Mouse (Mus musculus) T-helper 1 cell (primary cell): ENCODE results near the gene Foxc2.

Experiments
- in situ Hi-C: fragments of 300-600 bp; cut with MboI, MseI; formaldehyde crosslinking; loops from one replicate; pipeline ENCODE4 v1.15.1; 2025; ENCODE audit warnings: high pct_unique_total_duplicates

Gene Foxc2

DNA sequence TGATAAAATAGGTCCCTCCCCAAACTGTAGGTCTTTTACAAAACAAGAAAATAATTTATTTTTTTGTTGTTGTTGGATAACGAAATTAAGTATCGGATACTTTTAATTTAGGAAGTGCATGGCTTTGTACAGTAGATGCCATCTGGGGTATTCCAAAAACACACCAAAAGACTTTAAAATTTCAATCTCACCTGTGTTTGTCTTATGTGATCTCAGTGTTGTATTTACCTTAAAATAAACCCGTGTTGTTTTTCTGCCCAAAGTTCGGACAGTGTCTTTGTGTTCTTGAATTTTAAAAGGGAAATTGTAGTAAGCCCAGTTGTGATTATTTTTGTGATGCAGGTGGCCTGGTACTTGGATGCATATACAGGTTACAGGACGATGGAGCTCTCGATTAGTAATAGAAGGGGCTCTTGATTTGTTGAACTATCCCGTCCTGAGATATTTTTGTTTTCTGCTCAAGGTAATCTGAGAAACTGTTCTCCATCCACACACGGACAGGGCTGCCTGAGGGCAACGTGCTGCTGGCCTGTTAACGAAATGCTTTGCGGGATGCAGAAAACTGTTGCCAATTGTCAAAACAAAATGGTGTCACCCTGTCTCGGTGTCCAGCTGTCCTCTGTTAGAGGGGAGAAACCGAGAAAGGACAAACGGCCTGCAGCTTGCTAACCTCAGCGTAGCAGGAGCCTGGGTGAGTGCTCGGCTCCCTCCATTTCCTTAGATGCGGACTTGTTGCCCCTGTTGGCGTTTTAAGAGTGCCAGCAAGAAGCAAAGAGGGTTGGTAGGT lies 2.9 kb downstream of the Foxc2 start:
- in situ Hi-C loops = loop anchor here (5.0 kb wide), 1 partner anchor 393 kb away; no protein-coding TSS in a partner anchor

DNA sequence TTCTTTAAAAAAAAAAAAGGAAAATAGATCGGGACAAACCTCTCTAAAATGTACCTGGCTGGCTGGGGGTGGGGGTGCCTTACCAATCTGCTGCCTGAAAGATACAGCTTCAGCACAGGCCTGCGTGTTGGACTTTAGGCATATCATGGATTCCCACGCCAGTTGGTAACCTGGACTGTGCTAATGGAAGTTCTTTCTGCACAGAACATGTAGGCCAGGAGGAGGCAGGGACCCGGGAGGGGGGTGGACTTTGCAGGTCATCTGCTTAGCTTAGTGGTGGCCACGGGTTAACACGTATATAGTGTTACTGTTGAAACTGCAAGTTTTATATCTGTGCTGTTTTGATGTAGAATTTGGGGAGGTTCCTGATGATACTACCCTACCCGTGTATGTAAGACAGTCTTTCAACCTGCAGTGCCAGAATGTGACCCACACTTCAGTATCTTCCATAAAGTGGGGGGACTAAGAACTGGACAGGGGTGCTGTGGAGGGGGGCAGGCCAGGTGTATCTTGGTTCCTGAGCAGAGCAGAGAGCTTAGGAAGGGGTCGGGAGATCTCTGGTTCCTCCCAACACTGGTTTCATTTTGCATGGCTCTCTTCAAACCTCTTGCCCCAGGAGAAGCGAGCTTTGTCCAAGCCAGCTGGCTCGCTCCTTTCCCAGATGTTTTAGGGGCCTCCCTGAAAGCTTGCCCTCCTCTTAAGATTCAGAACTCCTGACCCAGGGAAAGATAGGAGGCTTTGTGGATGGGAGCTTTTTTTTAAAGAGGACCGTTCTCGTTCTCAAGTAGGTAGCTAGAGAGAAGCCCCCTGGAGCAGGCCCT lies 3.9 kb downstream of the Foxc2 start:
- in situ Hi-C loops = loop anchor here (5.0 kb wide), 1 partner anchor 392 kb away; no protein-coding TSS in a partner anchor

DNA sequence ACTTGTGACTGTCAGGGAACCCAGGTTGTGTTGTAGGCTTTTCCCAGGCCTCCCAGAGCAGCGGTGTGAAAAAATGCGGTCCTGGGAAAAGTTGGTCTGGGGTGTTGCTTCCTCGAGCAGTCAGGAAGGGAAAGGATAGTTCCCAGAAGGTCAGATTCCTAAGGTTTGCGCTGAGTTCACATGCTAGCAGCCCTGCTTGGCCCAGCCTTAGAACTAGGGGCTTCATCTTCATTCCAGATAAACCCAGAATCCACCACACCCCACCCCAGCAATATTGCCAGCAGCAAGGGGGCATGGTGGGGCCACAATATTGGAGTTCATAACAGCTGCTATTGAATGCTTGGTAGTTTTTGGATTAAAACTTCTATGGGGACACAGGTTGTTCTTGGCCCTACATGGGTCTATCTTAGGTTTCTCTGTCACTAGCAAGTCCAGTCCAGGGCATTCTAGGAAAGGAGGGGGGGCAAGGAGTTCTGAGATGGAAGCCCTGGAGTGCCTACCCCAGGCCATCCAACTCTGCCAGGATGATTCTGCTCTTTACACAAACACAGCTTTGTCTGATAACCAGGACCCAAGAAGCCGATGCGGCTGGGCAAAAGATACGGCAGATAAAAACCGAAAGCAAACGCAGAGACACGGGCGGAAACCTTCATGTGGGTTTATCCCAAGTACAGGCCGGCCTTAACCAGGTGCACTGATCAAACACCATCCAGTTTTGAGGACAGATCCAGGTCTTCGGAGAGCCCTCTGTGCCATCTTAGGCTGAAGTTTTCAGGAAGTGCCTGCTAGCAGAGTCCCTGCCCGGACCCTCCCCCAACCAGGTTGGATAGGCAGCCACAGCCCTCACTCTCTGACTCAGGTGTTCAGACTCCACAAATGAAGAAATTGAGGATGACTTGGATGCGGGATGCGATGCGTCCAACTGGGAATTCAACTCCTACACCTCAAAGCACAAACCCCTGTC lies 4.8 kb downstream of the Foxc2 start:
- in situ Hi-C loops = no loop called here

DNA sequence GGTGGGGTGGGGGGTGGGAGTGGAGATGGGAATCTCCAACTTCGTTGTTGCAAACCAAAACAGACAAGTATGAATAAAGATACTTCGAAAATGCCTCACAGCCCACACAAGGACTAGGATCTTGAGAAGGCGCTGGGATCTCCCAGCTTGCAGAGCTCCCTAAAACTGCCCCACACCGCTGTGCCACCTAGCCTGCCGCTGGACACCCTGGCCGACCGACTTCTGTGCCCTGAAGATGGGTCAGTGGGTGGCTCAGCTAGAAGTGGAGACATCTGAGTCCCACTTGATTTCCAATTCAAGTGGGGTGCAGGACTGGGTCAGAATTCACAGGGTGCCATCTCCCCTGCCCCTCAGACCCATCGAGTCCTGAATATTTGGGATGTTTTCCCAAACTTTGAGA lies 5.7 kb downstream of the Foxc2 start:
- in situ Hi-C loops = no loop called here

DNA sequence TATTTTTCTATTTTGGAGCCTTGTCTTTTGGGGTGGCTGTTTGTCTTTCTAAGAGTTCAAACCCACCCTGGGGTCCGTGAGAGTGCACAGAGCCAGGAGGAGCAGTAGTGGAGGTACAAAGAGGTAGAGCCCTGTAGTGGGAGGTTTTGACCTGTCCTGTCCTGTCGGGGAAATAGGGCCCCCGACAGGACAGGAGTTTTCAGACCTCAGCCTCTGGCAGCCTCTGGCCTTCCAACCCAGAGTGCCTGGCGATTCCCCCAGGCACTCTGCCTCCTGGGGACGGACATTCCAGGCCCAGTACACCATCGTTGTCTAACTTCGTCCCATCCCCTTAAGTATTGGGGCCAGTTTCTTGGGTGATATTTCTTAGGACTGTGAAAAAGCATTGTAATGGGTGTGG lies 6.4 kb downstream of the Foxc2 start:
- in situ Hi-C loops = no loop called here

DNA sequence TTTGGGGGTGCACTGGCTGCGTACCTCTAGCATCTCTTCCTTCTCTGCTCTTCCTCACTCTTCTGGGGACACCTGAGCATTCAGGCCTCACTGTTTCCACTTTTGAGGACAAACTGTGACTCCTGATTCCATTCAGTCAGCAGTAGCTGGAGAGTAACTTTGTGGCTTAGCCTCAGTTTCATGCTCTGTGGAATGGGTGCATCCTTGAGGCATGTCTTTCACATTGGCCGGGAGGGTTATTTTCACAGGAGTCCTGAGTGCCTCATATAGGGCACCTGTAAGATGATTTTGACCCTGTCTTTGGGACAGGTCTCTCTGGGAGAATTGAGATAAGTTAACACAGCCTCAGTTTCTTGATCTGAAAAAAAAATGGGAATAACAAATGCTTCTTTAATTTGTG lies 7.1 kb downstream of the Foxc2 start:
- in situ Hi-C loops = no loop called here

DNA sequence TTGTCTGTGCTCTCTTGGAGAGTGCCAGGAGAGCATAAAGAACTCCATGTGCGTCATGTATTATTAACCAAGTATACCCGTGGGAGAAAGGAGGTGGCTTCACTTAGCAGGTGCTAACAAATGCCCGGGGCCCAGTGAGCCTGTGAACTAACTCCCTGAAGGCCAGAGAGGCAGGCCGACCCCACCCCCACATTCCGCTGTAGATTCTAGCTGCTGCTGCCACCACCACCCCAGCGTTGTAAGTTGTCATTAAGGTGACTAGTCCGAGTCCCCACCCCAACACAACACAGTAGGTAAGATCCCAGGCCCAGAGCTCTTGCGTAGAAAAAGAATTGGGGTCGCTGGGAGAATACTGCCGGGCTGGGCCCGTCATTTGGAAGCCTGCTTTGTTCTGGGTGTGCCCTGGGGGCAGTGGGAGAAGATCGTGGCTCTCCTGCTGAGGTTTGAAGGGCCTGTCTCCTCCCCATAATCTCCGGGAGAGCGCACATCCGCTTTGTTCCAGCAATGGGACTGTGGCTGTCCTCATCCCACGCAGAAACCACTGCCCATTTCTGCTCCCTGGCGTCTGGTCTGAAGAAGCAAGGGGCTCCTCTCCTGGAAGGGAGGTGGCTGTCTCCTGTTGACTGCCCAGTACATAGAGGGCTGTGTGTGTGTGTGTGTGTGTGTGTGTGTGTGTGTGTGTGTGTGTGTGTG lies 8.7 kb downstream of the Foxc2 start:
- in situ Hi-C loops = no loop called here

DNA sequence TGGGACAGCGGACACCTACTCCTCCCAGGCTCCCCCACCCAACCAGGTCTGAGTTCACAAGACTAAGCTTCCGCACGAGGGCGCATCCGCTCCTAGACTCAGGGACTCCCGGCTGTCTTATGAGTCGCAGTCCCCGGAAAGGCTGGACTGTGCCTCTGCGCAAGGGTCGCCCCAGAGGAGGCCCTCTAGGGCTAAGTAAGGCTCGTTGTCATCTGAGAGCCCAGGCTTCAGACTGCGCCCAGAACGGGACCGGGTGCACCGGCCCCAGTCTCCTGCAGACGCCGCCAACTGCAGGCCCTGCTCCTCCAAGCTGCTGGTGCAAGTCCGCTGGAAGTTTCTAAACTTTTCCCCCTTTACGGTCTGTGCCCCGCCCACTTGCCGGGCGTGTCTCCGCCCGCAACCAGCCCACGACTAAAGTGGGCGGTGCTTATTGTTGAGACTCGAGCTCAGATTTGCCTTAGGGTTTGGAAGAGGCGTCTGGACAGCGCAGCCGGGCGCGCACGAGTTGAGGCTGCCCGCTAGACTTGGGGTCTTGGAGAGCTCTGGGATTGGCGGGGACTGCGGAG lies 9.4 kb downstream of the Foxc2 start:
- in situ Hi-C loops = no loop called here

DNA sequence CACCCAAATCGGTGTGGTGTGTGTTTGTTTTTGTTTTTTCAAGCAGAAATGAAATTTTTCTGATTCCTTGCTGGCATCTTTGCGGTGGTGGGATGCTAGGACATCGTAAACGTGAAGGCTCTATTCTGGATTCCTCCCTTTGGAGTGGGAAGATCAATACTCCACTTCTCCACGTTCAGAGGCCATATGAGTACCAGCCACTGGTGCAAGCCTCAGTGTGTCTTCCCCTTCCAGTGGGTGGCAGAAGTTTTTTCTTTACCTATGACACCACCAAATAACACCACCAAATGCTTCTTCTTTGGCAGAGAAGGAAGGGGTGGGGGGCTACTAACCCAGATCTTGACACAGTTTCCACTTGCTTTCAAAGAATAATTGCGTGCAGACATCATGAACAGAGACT lies 10.2 kb downstream of the Foxc2 start:
- in situ Hi-C loops = no loop called here

DNA sequence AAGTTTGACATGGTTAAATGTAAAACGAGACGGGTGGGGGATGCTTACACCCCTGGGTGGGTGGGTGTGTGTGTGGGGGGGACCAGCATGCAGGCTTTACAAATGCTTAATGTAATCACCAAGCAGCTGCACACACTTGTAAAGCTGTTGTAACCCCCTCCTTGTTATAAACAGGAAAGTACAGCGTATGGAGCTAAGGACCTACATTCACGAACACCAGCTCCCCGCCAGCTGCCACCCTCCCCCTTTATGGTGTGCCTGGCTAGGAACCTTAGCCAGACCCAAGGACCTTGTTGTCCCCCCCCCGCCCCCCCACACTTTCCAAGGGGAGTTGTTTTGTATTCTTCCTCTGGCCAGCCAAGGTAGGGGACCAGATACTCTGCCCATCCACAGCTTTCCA lies 10.7 kb downstream of the Foxc2 start:
- in situ Hi-C loops = no loop called here

DNA sequence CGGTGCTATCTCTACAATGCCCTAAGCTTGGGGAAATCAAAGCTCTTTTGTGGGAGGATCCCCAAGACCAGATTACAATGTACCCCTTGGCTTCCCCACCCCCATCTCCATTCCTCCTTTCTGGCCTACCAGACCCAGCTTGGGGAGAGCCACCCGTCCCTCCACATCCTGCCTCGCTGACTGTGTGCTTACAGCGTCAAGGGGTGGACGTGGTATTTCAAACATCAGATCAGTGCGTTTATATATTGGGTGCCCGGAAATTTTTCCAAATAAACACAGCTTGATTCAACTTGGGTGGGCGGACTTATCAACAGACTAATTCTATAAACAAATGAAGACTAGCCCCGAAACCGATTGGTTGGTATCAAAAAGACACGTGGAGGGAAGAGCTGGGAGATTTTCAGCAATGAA lies 11.3 kb downstream of the Foxc2 start:
- in situ Hi-C loops = no loop called here

DNA sequence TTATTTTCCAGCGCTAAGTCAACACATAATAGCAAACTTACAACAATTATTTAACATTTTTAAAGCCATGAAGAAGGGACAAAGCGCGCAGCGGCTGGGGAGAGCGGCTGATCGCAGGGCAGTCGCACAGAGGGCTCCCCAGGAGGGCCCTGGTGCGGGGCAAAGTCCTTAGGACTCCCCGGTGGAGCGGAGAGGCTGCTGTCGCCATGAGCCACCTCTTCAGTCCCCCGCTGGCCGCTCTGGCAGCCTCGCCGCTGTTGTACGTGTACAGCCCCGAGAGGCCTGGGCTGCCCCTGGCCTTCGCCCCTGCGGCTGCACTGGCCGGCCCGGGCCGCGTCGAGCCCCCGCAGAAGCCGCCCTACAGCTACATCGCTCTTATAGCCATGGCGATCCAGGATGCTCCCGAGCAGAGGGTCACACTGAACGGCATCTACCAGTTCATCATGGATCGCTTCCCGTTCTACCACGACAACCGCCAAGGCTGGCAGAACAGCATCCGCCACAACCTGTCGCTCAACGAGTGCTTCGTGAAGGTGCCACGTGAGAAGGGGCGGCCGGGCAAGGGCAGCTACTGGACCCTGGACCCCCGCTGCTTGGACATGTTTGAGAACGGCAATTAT lies 11.9 kb downstream of the Foxc2 start, which contains the start of gene Foxl1:
Gene Foxl1, plus strand, starts transcription at position 185 of the 620 bp plus-strand sequence.
- in situ Hi-C loops = no loop called here

DNA sequence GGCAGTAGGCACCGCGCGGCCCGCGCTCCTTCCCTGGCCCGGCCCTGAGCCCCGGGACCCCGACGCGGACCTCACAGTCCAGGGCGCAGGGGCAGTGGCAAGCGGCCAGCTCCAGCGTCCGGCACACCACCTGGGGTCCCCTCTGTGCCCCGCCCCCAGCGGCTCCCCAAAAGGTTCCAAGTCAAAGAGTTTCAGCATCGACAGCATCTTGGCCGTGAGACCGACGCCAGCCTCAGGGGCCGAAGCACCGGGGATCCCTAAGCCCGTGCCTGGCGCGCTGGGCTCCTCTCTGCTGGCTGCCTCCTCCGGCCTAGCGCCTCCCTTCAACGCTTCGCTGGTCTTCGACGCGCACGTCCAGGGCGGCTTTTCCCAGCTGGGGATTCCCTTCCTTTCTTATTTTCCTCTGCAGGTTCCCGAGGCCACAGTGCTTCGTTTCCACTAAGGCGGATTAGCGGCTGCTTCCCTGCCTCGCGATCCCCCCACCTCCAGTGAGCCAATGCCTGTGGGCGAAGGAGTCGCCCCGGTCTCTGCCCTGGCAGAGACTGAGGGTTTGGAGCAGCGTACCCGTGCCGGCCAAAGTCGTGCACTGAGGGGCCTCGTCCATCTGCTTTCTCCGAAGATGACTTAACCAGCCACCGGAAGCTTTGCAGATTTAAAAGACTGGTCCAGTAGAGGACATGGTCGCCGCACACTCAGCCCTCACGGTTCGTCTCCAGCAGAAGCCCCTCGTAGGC lies 12.7 kb downstream of the Foxc2 start:
- in situ Hi-C loops = no loop called here

DNA sequence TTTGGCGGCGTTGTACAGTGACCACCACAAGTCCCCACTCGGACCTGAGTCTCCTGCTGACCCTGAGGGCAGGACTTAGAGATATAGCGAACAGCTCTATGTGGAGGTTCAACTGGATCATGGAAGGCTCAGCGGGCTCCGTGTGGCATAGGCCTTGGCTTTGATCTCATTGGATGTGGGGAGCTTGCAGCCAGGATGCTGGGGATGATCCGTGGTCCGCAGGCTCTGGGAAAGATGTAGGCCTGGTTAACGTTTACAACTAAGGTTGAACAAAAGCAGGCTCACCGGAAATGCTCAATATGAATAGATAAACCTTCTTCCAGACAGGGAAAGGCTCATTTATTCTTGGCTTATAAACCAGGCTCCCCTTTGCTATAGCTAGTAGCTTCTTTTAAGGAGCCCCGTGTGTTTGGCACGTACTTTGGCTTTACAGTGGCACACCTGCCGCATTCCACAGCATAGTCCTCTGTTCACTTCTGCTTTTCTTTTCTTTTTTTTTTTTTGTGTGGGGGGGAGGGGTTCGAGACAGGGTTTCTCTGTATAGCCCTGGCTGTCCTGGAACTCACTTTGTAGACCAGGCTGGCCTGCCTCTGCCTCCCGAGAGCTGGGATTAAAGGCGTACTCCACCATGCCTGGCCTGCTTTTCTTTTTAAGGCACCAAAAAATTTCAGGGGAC lies 13.4 kb downstream of the Foxc2 start:
- in situ Hi-C loops = no loop called here

DNA sequence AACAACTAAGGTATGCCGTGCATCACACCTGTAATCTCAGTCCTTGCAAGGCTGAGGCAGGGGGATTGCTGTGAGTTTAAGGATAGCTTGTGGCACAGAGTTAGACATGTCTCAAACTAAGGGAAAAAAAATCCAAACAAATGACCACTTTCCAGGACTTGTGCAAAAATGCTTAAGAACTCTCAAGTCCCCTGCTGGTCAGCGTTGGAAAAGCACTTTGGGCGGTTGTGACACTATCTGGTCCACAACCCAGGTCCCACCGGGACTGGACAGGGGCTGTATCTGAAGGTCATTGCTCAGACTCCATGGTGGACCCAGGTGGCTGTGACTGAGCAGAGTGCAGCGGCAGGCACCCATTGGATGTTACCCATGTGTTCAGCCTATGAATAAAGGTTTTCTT lies 14.6 kb downstream of the Foxc2 start:
- in situ Hi-C loops = no loop called here

DNA sequence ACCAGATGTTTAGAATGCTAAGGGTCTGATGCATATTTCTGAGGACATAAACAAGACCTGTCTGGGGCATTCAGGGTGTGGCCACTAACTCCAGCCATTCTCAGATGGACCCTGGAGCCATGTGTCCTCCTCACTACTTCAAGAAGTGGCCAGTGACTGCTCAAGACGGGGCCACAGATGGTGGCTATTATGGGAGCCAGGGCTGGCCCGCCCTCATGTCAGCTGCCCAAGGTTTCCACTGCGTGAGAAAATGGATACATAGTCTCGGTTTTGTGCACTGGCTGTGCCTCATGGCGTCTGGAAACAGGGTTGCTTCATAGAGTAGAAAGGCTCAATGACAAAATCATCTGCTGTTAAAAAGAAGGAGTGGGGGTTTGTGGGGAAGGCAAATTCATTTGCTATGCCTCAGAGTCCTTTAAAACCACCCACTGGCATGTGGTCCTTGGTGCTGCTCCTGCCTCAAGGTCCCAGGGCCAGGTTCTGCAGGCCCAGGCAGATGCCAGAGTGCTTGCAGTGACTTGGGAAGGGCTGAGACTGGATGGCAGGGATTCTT lies 17.1 kb downstream of the Foxc2 start:
- in situ Hi-C loops = no loop called here

DNA sequence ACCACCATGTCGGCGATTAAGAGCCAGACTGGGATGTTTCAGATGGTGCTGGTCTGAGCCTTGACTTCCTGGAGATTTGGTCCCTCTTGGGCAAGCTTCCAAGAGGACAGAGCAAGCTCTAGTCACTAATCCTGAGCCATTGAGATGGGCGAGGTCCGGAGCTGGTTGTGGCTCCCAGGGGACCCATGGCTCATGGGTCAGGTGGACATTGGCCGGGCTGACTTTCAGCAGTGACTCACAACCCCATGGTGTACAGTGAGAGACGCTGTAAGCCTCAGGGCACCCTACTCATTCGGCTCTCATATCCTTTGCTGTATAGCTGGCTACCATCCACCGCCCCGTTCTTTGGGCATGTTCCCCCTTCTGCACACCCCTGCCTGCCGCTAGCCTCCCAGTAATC lies 18.1 kb downstream of the Foxc2 start:
- in situ Hi-C loops = no loop called here

DNA sequence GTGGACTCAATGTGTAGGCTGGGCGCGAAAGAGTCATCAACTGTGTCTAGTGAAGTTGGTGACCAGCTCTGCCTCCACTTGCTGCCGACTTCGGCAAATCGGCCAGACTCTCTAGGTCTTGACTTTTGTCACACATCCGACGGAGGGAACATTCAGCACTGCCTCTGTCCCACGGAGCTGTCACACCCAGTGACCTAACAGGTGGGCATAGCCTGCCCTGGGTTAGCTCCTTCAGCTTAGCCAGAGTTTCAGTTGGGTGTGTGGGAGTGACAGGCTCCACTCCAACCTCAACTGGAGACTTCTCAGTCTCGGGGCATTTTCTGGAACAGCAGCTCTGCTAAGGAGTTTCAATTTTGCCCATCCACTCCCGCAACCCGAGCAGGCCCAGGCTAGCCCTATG lies 18.5 kb downstream of the Foxc2 start:
- in situ Hi-C loops = no loop called here

DNA sequence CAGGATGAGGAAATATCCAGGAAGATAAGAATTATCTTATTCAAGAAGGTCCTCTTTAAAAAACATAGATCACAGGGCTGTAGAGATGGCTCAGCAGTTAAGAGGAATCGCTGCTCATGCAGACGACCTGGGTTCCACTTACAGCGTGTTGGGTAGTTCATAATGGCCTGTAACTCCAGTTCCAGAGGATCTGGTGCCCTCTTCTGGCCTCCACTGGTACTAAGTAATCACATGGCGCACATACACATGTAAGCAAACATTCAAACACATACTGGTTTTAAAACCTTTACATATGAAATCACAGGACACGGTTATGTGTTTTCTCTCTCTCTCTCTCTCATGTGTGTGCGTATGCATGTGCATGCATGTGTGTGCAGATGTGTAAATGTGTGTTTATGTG lies 20.9 kb downstream of the Foxc2 start:
- in situ Hi-C loops = no loop called here
